Mouse (Mus musculus) spleen, postnatal 10 days (tissue): ENCODE measurements around the gene Cox14.
"Not testable (repeated sequence)": the region's sequence is repeated elsewhere in the genome, so short reads cannot be mapped to it uniquely, and the experiment has no call there.

Source experiments
- DNase-seq, 2 experiments: peaks; one replicate each; pipeline ENCODE4 v3.0.0; 2021 to 2022; ENCODE audit warnings: low spot score in 2 of 2

The Cox14 gene

GRCm38 (mm10) chr15:99726549-99726948, 1.1 kb downstream of the Cox14 start:
- no peak for DNase-seq

GRCm38 (mm10) chr15:99727039-99727438, 1.6 kb downstream of the Cox14 start:
- DNase-seq: not testable (repeated sequence)

DNA sequence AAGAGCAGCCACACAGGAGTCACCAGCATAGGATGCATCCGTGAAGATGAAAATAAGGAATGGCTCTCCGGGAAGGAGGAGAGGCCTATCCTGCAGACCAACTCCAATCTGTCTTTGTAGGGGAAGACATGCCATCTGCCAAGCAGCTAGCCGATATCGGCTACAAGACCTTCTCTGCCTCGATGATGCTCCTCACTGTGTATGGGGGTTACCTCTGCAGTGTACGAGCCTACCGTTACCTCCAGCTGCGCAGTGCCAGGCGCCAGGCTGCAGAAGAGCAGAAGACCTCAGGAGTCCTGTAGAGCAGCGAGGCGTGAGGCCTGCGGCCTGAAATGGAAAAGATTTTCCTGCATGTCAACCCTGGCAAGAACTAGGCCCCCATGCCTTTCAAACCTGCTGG, 2.1 kb downstream of the Cox14 start:
- DNase-seq: no peak

DNA sequence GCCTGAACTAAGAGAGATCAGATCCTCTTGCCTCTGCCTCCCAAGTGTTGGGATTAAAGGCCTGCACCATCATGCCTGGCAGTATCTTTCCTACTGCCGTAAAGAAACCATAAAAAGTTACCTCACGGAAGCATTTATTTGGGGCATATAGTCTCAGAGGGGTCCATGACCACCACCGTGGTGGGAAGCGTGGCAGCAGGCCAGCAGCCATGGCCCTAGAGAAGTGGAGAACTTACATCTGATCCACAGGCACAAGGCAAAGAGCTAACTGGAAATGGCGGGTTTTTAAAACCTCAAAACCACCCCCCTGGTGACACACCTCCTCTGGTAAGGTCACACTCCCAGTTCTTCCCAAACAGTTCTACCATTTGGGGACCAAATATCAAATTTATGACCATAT, 2.8 kb downstream of the Cox14 start:
- no peak for DNase-seq

DNA sequence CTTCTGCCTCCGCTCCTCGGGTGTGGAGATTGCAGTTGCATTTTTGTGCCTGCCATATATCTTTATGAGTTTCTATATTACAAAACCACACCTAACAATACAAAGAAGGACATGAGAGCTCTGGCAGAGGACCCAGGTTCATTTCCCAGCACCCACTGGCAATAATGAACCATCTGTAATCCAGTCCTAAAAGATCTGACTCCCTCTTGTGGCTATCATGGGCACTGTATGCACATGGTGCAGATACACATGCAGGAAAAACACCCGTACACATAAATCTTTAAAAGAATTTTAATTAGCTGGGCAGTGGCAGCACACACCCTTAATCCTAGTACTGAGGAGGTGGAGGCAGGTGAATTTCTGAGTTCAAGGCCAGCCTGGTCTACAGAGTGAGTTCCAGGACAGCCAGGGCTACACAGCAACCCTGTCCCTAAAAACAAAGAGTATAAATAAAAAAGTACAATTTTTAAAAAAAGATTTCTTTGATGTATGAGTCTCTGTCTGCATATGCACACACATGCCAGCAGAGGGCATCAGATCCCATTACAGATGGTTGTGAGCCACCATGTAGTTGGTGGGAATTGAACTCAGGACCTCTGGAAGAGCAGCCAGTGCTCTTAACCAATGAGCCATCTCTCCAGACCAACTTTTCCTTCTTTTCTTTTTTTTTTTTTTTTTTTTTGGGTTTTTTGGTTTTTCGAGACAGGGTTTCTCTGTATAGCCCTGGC, 3.8 kb downstream of the Cox14 start:
- peak in 1 of 2 experiments; percentile 46 for DNase-seq

- DNase-seq: no peak
These were observed 5.7 kb downstream of the Cox14 start for GRCm38 (mm10) chr15:99731167-99731566.

- DNase-seq: no peak
These were observed 6.3 kb downstream of the Cox14 start for GRCm38 (mm10) chr15:99731678-99732077.

DNA sequence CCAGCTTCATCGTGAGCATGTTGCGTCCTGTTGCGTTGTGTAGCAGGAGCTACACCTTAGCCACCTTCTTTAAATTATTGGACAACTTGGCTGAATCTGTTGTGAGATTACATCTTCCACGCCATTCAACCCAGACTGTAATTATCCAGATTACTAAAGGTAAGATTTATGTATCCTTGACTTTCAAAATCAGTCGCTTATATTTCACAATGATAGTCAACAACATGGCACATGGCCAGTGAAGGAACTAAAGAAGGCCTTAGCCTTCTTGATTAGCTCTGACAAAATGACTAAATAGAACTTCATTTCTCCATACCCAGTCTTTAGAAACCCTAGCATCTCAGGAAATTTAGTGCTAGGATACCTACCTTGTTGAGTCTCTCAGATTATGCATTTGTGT, 7.8 kb downstream of the Cox14 start:
- no peak for DNase-seq

- peak; percentile 100 for DNase-seq
These were observed 10.2 kb downstream of the Cox14 start for GRCm38 (mm10) chr15:99735631-99736030.

GRCm38 (mm10) chr15:99736675-99737074, 11.3 kb downstream of the Cox14 start:
- no peak for DNase-seq

DNA sequence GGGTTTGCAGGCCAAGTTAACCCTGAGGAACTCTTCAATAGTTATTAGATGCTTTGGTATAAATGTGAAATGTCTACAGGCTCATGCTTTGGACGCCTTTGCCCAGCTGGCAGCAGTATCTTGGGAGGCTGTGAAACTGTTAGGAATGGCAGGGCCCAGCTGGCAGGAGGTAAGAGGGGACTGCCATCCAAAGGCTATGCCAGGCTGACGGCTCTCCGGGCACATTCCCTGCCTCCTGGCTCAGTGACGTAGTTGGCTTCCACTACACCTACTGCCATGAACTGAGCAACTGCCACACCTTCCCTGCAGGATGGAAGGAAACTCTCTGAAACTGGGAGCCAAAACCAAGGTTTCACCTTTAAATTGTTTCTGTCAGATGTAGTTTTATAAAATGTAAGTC, 14.8 kb downstream of the Cox14 start:
- DNase-seq: no peak

GRCm38 (mm10) chr15:99754204-99754603, 28.8 kb downstream of the Cox14 start:
- DNase-seq: no peak

DNA sequence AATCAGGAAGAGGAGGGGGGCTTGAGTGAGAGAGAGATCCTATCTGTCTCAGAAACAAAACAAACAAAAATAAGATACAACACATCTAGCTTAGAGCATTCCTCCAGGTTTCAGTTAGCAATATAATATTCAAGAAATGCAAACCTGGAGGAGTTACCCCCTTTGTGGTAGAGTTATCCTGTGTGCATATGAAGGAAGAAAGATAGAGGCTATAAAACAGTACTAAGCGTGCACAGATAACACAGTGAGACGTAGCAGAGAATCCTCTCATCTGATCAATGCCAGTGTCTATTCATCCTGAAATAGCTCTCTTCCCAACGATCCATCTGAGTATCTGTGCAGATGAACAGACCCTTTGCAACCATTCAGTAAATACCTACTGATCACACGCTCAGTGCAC, 42.0 kb downstream of the Cox14 start:
- DNase-seq: no peak

DNA sequence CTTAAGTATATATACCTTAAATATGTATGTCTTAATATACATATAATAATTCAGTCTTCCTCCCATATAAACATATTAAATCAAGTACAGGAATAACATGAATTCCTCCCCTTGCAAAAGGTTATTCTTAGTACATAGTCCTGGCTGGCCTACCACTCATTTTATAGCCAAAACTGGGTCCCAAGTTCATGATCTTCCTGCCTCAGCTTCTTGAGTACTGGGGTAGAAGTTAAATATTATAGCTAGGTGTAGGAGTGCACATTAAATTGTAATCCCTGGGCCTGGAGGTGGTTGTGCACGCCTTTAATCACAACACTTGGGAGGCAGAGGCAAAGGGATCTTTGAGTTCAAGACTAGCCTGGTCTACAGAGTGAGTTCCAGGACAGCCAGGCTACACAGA, 43.3 kb downstream of the Cox14 start:
- no peak for DNase-seq

- no peak for DNase-seq
These were observed 45.6 kb downstream of the Cox14 start for GRCm38 (mm10) chr15:99771004-99771500.

DNA sequence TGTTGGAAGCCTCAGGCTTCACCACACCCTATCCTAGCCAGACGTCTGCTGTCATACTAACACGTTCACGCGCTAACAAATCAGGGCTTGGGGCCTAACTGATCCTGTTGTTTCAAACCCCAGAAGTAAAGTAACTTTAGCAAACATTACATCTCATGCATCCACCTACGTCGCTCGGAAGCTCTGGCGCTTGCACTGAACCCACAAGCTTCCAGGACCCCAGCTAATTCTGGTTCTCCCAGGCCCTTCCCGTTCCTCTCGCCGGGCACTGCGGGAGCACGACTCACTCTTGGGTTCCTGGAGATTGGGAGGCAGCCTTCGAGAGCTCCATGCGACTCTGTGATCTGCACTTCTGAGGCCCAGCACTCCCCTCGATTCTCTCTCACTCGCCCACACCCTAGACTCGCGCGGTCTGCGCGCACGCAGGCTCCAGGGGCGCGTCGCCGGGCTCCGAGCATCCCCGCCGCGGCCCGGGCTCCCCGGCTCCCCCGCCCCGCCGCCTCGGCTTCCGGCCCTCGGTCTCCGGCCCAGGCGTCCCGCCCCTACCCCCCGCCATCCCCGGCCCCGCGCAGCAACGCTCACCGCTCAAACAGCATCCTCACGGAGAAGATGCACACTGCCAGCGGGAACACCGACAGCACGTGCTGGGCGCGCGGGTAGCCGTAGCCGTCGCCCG, 46.3 kb downstream of the Cox14 start:
- DNase-seq: no peak

DNA sequence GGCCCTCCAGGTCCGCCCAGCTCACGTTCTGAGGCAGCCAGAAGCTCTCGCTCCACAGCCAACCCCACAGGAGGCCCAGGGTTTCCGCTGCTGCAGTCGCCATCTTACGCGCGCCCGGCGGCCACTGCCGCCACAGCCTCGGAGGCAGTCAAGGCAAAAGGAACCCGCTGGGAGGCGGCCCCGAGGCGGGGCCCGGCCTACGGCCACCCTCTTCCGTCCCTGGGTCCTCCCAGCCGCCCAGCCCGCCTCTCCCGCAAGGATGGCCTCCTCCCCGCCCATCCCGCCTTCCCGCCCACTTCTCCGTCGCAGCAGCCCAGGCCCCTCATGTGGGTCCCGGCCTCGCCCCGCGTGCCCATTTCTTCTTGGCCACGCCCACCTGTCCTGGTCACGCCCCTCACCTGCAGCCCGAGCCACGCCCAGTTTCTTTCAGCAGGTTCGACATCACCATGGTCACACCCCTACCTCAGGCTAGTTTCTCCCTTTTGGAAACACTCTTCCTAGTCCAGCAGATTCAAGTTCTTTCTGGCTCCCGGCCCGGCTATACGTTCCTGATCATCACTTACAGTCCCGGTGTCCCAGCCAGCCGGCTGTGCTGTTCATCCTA, 47.0 kb downstream of the Cox14 start:
- DNase-seq: peak; percentile 63 to 80

GRCm38 (mm10) chr15:99772881-99772924, 47.3 kb downstream of the Cox14 start, which contains the start of gene Cers5:
Gene Cers5, minus strand, starts transcription at chr15:99772885.
- DNase-seq: not testable (repeated sequence)

DNA sequence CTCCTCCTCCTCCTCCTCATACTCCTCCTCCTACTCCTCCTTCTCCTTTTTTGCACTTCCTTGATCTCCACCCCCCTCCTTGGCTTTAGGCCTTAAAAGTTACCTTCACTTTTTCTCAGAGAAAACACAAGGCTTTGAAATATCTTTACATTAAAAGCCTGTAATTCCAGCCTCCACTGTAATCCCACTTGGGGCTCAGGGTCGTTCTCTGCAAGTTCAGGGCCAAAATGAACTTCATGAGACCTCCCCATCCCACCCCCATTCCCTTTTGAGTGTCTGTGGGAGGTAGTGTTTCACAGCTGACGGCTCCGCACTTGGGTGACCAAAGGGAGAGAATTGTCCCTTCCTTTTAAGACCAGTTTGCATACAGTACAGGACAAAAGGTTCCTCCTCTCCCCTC, 47.5 kb downstream of the Cox14 start:
- no peak for DNase-seq
